Mouse (Mus musculus): ENCODE data around the gene Eif4e1b.

Gene Eif4e1b

GRCm38 (mm10) chr13:54799701-54800100 lies 15.9 kb downstream of the Eif4e1b start:
- DNase-seq (ENCODE audit: low read depth, low spot score) = peak; percentile 62

- DNase-seq (ENCODE audit: low read depth, low spot score) = no peak
Measured at GRCm38 (mm10) chr13:54800206-54800605, 16.4 kb downstream of the Eif4e1b start.

GRCm38 (mm10) chr13:54803010-54803409 lies 19.2 kb downstream of the Eif4e1b start:
- no peak for DNase-seq (ENCODE audit: low read depth, low spot score)

GRCm38 (mm10) chr13:54805134-54805838 lies 21.5 kb downstream of the Eif4e1b start:
- DNase-seq (ENCODE audit: low read depth, low spot score) = no peak

DNA sequence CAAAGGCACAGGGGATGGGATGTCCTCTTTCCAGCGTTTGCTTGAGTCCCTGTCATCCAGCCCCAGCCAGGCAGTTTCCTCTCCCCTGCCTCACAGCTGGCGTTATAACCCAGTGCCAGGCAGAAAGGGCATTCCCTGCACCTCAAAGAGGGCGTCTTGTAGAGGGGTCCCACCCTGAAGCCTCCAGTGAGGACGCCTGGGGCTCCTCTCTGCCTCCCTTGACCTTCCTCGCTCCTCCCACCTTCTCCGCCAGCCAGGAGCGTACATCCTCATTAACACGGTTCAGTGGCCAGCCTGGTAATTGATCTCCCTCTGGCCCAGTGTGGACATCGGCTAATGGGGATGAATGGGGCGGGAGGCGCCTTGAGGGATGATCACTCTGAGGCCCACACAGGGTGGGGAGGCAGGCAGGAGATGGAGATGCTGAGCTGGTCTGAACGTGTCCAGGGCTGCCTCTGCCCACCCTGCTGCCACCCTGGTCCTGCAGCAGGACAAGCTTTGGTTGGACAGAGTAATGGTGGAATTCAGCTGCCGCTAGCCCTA lies 22.7 kb downstream of the Eif4e1b start:
- no peak for DNase-seq (ENCODE audit: low read depth, low spot score)

GRCm38 (mm10) chr13:54808067-54808466 lies 24.3 kb downstream of the Eif4e1b start:
- DNase-seq (ENCODE audit: low read depth, low spot score) = no peak

DNA sequence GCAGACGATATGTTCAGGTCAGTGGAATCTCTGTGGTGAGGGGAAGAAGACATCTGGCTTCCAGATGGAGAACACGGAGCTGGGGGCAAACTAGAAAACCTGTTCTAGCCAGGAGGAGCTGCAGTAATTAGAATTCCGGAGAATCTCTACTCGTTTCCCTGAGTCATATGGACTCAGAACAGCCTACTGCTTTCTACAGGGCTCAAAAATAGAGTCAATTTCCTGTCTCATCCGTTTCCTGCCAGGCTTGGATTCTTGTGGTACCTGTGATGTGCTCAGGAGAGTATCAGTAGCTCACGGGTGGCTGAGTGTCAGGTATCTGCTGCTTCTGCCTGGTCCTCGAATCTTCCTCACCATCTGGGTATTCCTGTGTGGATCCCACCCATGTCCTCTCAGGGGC lies 27.7 kb downstream of the Eif4e1b start:
- no peak for DNase-seq (ENCODE audit: low read depth, low spot score)

- DNase-seq (ENCODE audit: low read depth, low spot score) = no peak
Measured at GRCm38 (mm10) chr13:54813381-54813780, 29.6 kb downstream of the Eif4e1b start.

DNA sequence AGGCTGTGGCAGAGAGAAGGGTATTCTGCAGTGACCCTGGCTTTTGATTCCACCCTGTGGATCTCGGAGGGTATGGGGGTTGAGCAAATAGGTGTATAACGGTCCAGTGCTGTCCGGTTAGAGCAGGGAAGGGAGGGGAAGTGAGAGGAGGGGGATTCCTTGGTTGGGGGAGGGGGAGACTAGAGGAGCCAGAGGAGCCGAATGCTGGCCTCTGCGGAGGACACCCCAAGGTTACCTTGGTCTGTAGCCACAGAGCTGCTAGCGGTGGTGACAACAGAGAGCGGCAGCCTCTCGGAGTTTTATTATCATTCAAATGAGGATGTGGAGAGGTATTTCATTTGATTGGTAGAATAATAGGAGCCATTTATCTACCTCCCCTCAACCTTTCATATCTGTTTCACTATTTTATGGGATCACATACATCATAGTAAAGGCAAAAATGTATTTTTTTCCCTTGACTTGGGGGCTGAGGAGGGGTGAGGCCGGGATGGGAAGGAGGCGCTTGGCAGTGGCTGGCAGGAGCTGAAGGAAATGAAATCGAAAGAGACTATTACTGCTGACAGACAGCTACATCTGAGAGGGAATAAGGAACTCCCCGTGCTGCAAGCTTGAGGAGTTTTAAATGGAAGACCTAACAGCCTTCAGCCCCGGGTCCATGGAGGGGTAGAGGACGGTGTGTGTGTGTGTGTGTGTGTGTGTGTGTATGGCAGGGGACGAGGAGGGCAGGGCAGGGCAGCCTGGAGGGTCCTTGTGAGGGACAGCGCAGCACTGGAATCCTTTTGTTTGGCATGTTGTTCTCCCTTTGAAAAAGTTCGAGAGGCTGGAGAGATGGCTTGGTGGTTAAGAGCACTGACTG lies 34.8 kb downstream of the Eif4e1b start:
- no peak for DNase-seq (ENCODE audit: low read depth, low spot score)

GRCm38 (mm10) chr13:54821106-54821505 lies 37.3 kb downstream of the Eif4e1b start:
- no peak for DNase-seq (ENCODE audit: low read depth, low spot score)

GRCm38 (mm10) chr13:54821931-54822330 lies 38.1 kb downstream of the Eif4e1b start:
- DNase-seq (ENCODE audit: low read depth, low spot score) = no peak

GRCm38 (mm10) chr13:54824111-54824931 lies 40.5 kb downstream of the Eif4e1b start:
- no peak for DNase-seq (ENCODE audit: low read depth, low spot score)

GRCm38 (mm10) chr13:54827992-54828391 lies 44.2 kb downstream of the Eif4e1b start:
- DNase-seq (ENCODE audit: low read depth, low spot score) = no peak

- DNase-seq (ENCODE audit: low read depth, low spot score) = no peak
Measured at GRCm38 (mm10) chr13:54828508-54828907, 44.7 kb downstream of the Eif4e1b start.

DNA sequence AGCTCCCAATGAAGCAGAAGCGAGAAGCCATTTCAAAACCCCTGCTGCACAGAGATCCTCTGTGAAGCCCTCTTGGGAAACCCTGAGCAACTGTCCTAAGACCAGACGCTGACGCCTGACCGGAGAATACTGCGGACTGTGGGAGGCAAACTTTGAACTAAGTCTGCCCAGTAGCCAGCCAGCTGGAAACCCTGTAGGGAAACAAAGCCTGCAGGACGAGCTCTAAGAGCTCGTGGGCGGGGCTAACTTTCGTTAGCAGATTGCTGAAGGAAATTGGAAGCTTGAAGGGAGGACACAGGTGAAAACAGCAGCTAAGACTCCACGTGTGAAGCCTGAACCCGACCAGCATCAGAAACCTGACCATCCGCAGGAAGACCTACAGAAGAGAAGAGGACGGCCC lies 45.7 kb downstream of the Eif4e1b start:
- DNase-seq (ENCODE audit: low read depth, low spot score) = no peak

GRCm38 (mm10) chr13:54836351-54837030 lies 52.7 kb downstream of the Eif4e1b start:
- no peak for DNase-seq (ENCODE audit: low read depth, low spot score)

DNA sequence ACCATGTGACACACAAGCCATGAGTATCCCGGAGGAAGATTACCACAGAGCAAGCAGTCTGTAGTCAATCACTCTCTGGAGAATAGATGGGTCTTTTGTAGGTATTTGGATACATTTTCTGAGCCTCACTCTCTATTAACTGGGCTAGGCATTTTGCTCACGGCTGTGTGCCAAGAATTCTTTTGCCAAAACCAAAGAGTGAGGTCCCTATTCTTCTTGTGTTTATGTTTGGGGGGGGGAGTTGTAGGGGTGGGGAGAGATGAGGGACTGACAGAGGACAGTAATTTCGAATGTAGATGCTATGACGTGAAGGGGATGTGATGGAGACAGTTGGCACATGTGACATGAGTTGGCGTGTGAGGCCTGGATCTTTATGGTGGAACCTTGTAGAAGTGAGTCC lies 53.3 kb downstream of the Eif4e1b start:
- no peak for DNase-seq (ENCODE audit: low read depth, low spot score)

DNA sequence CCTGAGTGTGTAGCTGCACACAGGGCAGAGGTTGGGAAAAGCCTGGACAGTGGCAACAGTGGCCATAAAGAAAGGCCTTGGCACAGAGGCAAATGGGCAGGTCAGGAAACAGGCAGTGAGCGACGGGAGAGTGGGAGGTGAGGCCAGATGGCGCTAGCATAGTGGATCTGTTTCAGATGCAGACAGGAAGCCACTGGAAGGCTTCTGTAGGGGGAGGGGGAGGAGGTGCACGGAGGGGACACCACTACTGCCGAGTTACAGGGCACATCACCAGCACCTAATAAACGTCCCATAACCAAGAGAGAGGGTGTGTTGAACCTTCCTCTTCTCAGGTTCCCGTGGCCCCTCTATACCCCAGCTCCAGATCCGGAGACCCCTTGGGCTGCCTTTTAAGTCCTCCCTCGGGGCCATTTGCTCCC lies 53.7 kb downstream of the Eif4e1b start:
- no peak for DNase-seq (ENCODE audit: low read depth, low spot score)

Measured in CD4-positive helper T cell, adult 2 months (primary cell).